Mouse (Mus musculus) kidney, embryonic 15.5 days (tissue): ENCODE measurements at regions not wholly inside any gene's neighbourhood (a gene's known extent, or its start where the extent isn't known, plus 50 kb on each side); places are given as distances from the start of the nearest gene placed in this dataset.
A peak's percentile ranks its signal among the peaks of the same experiment; 100 is the strongest.
"Not testable (repeated sequence)": the region's sequence is repeated elsewhere in the genome, so short reads cannot be mapped to it uniquely, and the experiment has no call there.

Experiments used
- ATAC-seq: fragments of 200-750 bp; cut with Nextera tagmentation; replicated peaks from 2 replicates; pipeline ENCODE4 v1.8.0; 2017; ENCODE audit warnings: moderate TSS enrichment; ENCODE audit not compliant: low FRiP score
- H3K27ac ChIP-seq: fragments of 300-500 bp; sonication (generic); 2 replicates; pipeline ENCODE4 v1.5.1; 2015; ENCODE audit warnings: mild to moderate bottlenecking, inconsistent platforms
- H3K27me3 ChIP-seq: fragments of 300-500 bp; sonication (generic); 2 replicates; pipeline ENCODE4 v1.6.1; 2015; ENCODE audit warnings: inconsistent platforms
- H3K36me3 ChIP-seq: fragments of 300-500 bp; sonication (generic); 2 replicates; pipeline ENCODE4 v1.6.1; 2015; ENCODE audit warnings: inconsistent platforms
- H3K4me1 ChIP-seq: fragments of 300-500 bp; sonication (generic); 2 replicates; pipeline ENCODE4 v1.6.1; 2015; ENCODE audit warnings: inconsistent platforms
- H3K4me2 ChIP-seq: fragments of 300-500 bp; sonication (generic); 2 replicates; pipeline ENCODE4 v1.6.1; 2015; ENCODE audit warnings: moderate library complexity, mild to moderate bottlenecking, inconsistent platforms
- H3K4me3 ChIP-seq: fragments of 300-500 bp; sonication (generic); replicated peaks from 2 replicates; pipeline ENCODE4 v1.5.1; 2015; ENCODE audit warnings: mild to moderate bottlenecking, inconsistent platforms
- H3K9ac ChIP-seq: fragments of 300-500 bp; sonication (generic); 2 replicates; pipeline ENCODE4 v1.6.1; 2015; ENCODE audit warnings: mild to moderate bottlenecking, inconsistent platforms
- H3K9me3 ChIP-seq: fragments of 300-500 bp; sonication (generic); replicated peaks from 2 replicates; pipeline ENCODE4 v1.6.1; 2016; ENCODE audit warnings: inconsistent platforms
- WGBS: fragments of 180-500 bp; shearing (Covaris S2); methylation state at CpG from one replicate; pipeline ENCODE4 v1.1.7; 2015; ENCODE audit warnings: mixed read lengths; 5-methylcytosine and 5-hydroxymethylcytosine counted together

DNA sequence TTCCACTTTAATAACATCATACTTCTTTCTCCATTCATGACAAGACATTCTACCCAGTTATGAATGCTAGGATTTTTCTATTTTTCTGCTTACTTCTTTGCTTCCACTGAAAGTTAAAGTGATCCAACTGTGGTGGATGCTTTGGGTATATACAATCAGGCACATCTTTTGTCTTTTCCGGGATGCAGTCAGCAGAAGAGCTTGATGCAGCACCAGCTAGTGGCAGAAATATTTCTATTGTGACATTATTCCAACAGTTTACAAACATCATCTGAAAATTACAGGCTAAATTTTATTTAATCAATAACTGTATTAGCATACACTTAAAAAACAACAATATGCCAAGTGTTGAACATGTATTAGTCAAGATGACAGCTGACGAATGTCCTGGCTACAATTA lies 336.3 kb downstream of the Tm4sf1 start:
- Histone ChIP-seq H3K9me3 (no peaks in the 10 kb centered on the region), H3K36me3 (no peaks in the 10 kb centered on the region), H3K4me2 (no peak overlapping the region), H3K4me1 (no peaks in the 10 kb centered on the region), H3K9ac (no peak overlapping the region), H3K27me3 (no peaks in the 10 kb centered on the region), H3K27ac (no peak overlapping the region), H3K4me3 (no peak overlapping the region)
- WGBS = 87% methylated on average over 2 of the region's 2 CpGs
- ATAC-seq = no peak

DNA sequence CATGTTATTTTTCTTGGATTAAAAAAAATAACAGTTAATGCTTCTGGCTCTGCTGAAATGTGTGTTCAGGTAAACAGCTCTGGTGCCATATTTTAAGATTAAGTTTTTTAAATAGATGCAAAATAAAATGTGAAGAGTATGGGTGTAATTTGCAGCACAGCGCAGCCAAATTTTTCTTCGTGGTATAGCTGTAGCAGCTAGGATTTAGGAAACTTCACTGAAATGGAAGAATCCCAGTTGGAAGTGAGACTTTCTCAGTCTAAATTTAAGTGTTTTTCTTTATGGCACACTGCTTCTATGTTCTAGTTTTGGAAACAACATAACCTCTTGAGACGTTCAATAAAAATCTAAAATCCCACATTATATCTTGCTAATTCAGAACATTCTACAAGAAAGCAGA lies 337.6 kb downstream of the Tm4sf1 start:
- ATAC-seq = no peak
- WGBS = 91% methylated on average over 3 of the region's 3 CpGs
- no peaks in the 10 kb centered on the region for H3K4me1 ChIP-seq

DNA sequence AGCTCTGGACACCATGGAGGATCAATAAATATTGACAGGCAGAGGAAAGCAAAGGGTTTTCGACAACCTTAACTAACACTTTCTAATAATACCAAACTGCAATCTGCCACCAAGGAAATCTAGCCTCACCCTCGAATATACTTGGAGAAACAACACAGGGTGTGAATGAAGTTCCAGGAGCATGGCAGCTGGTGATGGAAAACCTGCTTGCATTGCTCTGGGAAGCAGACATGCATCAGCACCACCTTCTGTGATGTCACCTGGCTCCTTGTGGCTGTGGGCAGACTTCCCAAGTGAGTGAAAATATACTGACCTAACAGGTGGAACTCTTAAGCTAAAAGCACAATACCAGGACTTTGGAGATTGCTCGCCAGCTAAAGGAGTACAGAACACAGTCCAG lies 338.5 kb downstream of the Tm4sf1 start:
- 87% methylated on average over 3 of the region's 3 CpGs for WGBS
- H3K9ac ChIP-seq = no peak overlapping the region
- no peaks in the 10 kb centered on the region for H3K27me3 ChIP-seq
- no peaks in the 10 kb centered on the region for H3K36me3 ChIP-seq
- H3K9me3 ChIP-seq = no peaks in the 10 kb centered on the region
- H3K4me1 ChIP-seq = no peaks in the 10 kb centered on the region
- no peak overlapping the region for H3K4me2 ChIP-seq
- H3K27ac ChIP-seq = no peak overlapping the region
- ATAC-seq = no peak
- H3K4me3 ChIP-seq = no peak overlapping the region

More for the DNA sequence above, 337.6 kb downstream of the Tm4sf1 start:
- no peaks in the 10 kb centered on the region for H3K36me3 ChIP-seq
- no peak overlapping the region for H3K27ac ChIP-seq
- no peak overlapping the region for H3K4me3 ChIP-seq
- no peaks in the 10 kb centered on the region for H3K9me3 ChIP-seq
- H3K4me2 ChIP-seq = no peak overlapping the region
- H3K27me3 ChIP-seq = no peaks in the 10 kb centered on the region
- H3K9ac ChIP-seq = no peak overlapping the region

DNA sequence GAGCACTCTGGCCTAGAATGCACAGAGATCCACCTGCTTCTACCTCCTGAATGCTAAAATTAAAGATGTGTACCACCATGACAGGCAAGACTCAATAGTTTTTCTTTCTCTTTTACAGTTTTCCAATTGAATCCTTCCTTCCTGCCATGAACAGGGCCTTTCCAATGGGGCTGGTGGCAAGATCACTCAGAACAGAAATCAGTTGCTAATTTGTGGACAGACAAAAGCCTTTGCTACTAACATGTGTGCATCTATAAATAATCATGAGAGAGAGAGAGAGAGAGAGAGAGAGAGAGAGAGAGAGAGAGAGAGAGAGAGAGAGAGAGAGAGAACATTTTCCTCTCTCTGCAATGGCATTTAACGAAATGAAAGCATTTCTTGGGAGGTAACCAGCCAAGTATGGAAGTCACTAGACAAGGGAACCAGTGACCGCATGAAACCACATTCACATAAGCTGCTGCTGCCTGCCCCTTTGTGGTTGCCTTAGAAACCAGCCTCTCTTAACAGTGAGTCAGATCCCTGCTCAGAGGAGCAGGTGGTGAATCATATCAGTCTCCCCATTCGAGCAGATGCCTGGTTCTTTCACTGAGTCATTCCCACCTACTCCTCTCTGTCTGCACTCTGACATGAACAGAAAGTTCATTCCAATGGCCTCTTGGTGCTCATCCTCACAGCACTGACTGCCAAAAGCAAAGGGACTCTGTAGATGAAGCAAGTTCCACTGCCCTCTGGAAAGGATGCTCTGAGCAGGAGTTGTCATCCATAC lies 339.4 kb downstream of the Tm4sf1 start:
- WGBS = 54% methylated on average over 3 of the region's 3 CpGs

DNA sequence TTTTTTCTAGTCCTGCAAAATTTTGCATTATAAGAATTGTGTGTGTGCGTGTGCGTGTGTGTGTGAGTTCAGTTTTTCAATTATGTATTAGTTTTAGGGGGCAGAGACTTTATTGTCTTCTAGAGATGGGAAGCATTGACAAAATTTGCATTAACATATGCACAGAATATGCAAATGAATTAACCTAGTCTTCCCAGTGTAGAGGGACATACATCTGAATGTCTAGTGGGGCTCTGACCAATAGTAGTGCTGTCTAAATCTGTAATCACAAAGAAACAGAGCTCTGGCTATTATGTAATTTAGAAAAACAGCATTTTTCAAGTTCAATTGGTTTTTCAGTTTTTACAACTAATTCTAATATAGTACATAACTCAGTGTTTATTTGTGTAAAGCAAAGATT lies 344.8 kb downstream of the Tm4sf1 start:
- Histone ChIP-seq H3K4me2 (no peak overlapping the region), H3K27ac (no peak overlapping the region), H3K9ac (no peak overlapping the region), H3K4me1 (0 out of 2 replicates have a peak, but pooled peaks cover 9% of the 10 kb centered on the region), H3K36me3 (no peaks in the 10 kb centered on the region), H3K27me3 (no peaks in the 10 kb centered on the region), H3K9me3 (no peaks in the 10 kb centered on the region), H3K4me3 (no peak overlapping the region)
- WGBS = 97% methylated on average over 2 of the region's 2 CpGs
- ATAC-seq = no peak

More for the DNA sequence above, 339.4 kb downstream of the Tm4sf1 start:
- Histone ChIP-seq H3K4me3 (no peak overlapping the region), H3K27me3 (no peaks in the 10 kb centered on the region), H3K9me3 (no peaks in the 10 kb centered on the region), H3K9ac (no peak overlapping the region), H3K4me1 (no peaks in the 10 kb centered on the region), H3K36me3 (no peaks in the 10 kb centered on the region), H3K4me2 (no peak overlapping the region), H3K27ac (no peak overlapping the region)
- 0 out of 2 replicates have a peak, but pooled peaks have one; percentile 40 for ATAC-seq

- H3K9me3 ChIP-seq = no peaks in the 10 kb centered on the region
- WGBS = 66% methylated on average over 2 of the region's 2 CpGs
- H3K36me3 ChIP-seq = no peaks in the 10 kb centered on the region
- no peak overlapping the region for H3K9ac ChIP-seq
- 0 out of 2 replicates have a peak, but pooled peaks cover 9% of the 10 kb centered on the region for H3K4me1 ChIP-seq
- no peaks in the 10 kb centered on the region for H3K27me3 ChIP-seq
- ATAC-seq = no peak; the same call in 1 of the 2 replicates
- no peak overlapping the region for H3K4me3 ChIP-seq
- no peak overlapping the region for H3K4me2 ChIP-seq
- H3K27ac ChIP-seq = peak overlapping the region; percentile 66
These were observed 346.0 kb downstream of the Tm4sf1 start for GRCm38 (mm10) chr3:56955799-56956121.

- Histone ChIP-seq H3K4me2 (no peak overlapping the region), H3K9me3 (no peaks in the 10 kb centered on the region), H3K27ac (peak overlapping the region; percentile 66), H3K4me3 (no peak overlapping the region), H3K27me3 (no peaks in the 10 kb centered on the region), H3K36me3 (no peaks in the 10 kb centered on the region), H3K9ac (no peak overlapping the region), H3K4me1 (0 out of 2 replicates have a peak, but pooled peaks cover 9% of the 10 kb centered on the region)
- ATAC-seq = peak; percentile 89
- WGBS = 49% methylated on average over 7 of the region's 7 CpGs
These were observed 346.5 kb downstream of the Tm4sf1 start for GRCm38 (mm10) chr3:56955098-56955798.

- not testable (repeated sequence) for H3K4me2 ChIP-seq, H3K4me1 ChIP-seq, H3K27ac ChIP-seq, H3K9me3 ChIP-seq, H3K36me3 ChIP-seq, H3K27me3 ChIP-seq, H3K4me3 ChIP-seq, H3K9ac ChIP-seq
- ATAC-seq = peak; percentile 70; the same call in 1 of the 2 replicates
- no CpG with 5 or more reads among the region's 1 CpGs for WGBS
These were observed 359.2 kb downstream of the Tm4sf1 start for GRCm38 (mm10) chr3:56942557-56942956.

- not testable (repeated sequence) for H3K4me3 ChIP-seq, H3K36me3 ChIP-seq, H3K27me3 ChIP-seq, H3K9me3 ChIP-seq, H3K27ac ChIP-seq, H3K9ac ChIP-seq, H3K4me1 ChIP-seq, H3K4me2 ChIP-seq
- 80% methylated on average over 1 of the region's 2 CpGs for WGBS
- peak; percentile 77; the same call in 1 of the 2 replicates for ATAC-seq
These were observed 372.8 kb downstream of the Tm4sf1 start for GRCm38 (mm10) chr3:56928940-56929339.

DNA sequence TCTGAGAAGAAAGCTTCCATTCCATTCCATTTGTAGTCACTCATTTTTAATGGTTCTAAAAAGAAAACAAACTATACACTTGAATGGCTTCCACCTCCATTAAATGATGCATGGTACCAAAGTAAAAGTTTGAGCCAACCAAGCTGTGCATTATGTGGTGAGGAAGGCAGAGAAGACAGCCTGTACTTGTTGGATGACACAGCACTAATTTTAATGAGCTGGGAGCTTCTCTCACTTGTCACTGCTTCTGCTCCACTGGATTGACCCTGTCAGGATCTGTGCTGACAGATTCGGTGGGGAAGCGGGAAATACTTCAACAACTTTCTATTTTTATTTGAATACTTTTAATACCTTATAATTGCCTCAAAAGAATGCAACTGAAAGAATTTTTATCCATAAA lies 403.3 kb downstream of the Tm4sf1 start:
- H3K9me3 ChIP-seq = no peaks in the 10 kb centered on the region
- ATAC-seq = no peak
- no peak overlapping the region for H3K4me3 ChIP-seq
- H3K4me2 ChIP-seq = no peak overlapping the region
- no peak overlapping the region for H3K9ac ChIP-seq
- no peaks in the 10 kb centered on the region for H3K27me3 ChIP-seq
- no peaks in the 10 kb centered on the region for H3K36me3 ChIP-seq
- no peaks in the 10 kb centered on the region for H3K4me1 ChIP-seq
- no peak overlapping the region for H3K27ac ChIP-seq
- WGBS = 67% methylated on average over 2 of the region's 2 CpGs

DNA sequence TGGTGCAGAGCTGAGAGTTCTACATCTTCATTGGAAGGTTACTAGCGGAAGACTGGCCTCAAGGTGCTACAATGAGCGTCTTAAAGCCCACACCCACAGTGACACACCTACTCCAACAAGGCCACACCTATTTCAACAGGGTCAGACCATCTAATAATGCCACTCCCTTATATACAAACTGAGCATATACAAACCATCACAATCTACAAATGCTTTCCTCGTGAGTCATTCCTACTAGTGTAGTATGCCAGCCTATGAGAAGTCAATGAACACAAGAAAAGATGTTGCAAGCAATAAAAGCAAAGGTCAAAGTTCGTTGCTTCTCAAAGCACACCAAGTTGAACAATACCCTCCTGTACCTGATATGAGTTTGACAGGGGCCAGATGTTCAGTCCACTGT lies 424.7 kb downstream of the Tm4sf1 start:
- WGBS = 83% methylated on average over 4 of the region's 4 CpGs
- Histone ChIP-seq H3K27me3 (no peaks in the 10 kb centered on the region), H3K4me3 (no peak overlapping the region), H3K27ac (no peak overlapping the region), H3K4me1 (no peaks in the 10 kb centered on the region), H3K36me3 (no peaks in the 10 kb centered on the region), H3K9ac (no peak overlapping the region), H3K4me2 (no peak overlapping the region), H3K9me3 (no peaks in the 10 kb centered on the region)
- ATAC-seq = peak; percentile 33; the same call in 1 of the 2 replicates

DNA sequence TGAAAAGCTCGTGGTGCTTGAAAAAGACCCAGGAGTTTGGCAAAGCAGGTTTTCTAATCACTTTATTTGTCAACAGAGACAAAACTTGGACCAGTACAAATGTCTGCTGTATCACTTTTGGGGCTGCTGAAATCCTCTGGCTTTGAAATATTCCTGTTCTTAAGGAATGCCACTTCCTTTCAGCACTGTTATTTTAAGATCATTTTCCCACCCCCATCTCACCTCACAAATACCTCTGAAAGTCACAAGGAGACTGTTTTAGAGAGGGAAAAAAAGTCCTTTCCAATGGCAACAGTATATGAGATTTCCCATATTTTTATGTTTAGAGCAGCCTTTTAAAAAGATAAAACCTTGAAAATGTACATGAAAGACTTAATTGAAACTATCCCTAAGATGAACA lies 438.2 kb downstream of the Tm4sf1 start:
- Histone ChIP-seq H3K4me1 (no peaks in the 10 kb centered on the region), H3K4me3 (no peak overlapping the region), H3K4me2 (no peak overlapping the region), H3K27me3 (no peaks in the 10 kb centered on the region), H3K27ac (no peak overlapping the region), H3K36me3 (no peaks in the 10 kb centered on the region), H3K9ac (no peak overlapping the region), H3K9me3 (no peaks in the 10 kb centered on the region)
- ATAC-seq = no peak
- WGBS = 83% methylated on average over 1 of the region's 1 CpGs
